Mouse (Mus musculus): ENCODE results near the gene Ptgr2.

The Ptgr2 gene

DNA sequence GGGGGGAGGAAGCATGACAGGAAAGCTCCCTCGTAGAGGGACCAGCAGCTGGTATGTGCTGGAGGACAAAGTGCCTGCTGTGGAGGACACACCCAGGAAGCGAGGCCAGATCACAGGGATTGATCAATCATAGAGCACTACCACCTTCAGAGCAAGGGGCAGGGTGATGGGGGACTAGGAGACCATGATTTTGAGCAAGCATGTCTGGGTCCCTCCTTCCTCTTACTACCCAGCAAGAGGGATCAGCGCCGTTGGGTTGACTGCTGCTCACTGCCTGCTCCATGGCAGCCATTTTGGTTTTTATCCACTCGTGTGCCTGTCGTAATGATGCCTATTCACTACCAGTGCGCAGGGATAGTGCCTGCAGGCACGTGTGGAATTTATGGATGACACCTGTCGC, 79.3 kb downstream of the Ptgr2 start:
- no peak for TF ChIP-seq GATA4 (IDR thresholded peaks at IDR 0.05; ENCODE audit: insufficient replicate concordance, low read length)

DNA sequence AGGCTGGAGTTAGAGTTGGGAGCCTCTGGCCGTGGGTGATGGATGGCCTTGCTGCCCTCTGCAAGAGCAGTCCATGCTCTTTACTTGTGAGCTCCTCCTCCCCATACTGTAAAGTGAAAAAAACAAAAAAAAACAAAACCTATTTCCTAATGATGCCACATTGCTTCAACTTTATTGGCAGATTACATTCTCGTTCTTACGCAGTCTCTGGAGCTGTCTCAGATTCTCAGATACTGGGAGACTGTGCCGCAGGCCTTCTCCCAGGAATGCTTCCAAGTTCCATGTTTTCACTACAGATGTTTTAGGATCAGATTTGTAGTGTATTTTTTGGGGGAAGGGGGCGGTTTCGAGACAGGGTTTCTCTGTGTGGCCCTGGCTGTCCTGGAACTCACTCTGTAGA, 80.1 kb downstream of the Ptgr2 start:
- no peak for TF ChIP-seq GATA4 (IDR thresholded peaks at IDR 0.05; ENCODE audit: insufficient replicate concordance, low read length)

All from liver, adult (tissue).